Mouse (Mus musculus) olfactory bulb, adult 2 months (tissue): ENCODE results near the gene Aox2.

ENCODE experiments used
- CTCF ChIP-seq: fragments of 200-500 bp; IDR thresholded peaks from 2 replicates; pipeline ENCODE4 v1.5.1; 2012; ENCODE audit warnings: low read depth, mild to moderate bottlenecking, low read length, moderate library complexity; ENCODE audit not compliant: insufficient read depth
- POLR2A ChIP-seq: fragments of 200-500 bp; IDR thresholded peaks from 2 replicates; pipeline ENCODE4 v1.6.1; 2012; ENCODE audit warnings: mild to moderate bottlenecking, low read depth, low read length, moderate library complexity; ENCODE audit not compliant: insufficient read depth

DNA sequence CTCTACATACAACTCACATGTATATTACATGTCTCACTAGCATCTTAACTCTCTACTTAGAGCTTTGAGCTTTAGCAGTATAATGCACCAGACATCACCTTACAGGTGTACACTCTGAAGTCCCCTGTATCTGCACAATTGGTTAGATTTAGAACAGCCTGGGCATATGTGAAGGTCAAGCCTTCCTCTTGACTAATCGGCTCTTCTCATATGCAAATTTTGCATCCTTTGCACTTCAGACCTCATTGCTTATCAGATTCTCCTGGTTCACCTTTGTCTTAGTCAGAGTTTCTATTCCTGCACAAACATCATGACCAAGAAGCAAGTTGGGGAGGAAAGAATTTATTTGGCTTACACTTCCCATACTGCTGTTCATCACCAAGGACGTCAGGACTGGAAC, 91.6 kb downstream of the Aox2 start:
- TF ChIP-seq POLR2A (no peak), CTCF (no peak)
